Mouse (Mus musculus) C2C12 (cell line): Measurements from ENCODE around the gene Rplp0. TPM values are rescaled to one million over a fixed set of nuclear protein-coding genes. Genes with fewer than 3 reads are reported as not detected.

Experiments used
- H3K27me3 ChIP-seq: one replicate; pipeline ENCODE4 v1.6.1; 2011; ENCODE audit not compliant: control insufficient read depth, insufficient read depth, insufficient read length
- H3K36me3 ChIP-seq: one replicate; pipeline ENCODE4 v1.6.1; 2011; ENCODE audit not compliant: control insufficient read depth, insufficient read depth
- H3K4me3 ChIP-seq: one replicate; pipeline ENCODE4 v1.5.1; 2011; ENCODE audit warnings: mild to moderate bottlenecking, control low read depth; ENCODE audit not compliant: poor library complexity, insufficient read depth, severe bottlenecking
- H3K79me2 ChIP-seq: one replicate; pipeline ENCODE4 v1.6.1; 2011; ENCODE audit not compliant: control insufficient read depth, insufficient read depth
- H3K79me3 ChIP-seq: one replicate; pipeline ENCODE4 v1.6.1; 2011; ENCODE audit warnings: low read depth, control low read depth
- H3ac ChIP-seq: one replicate; pipeline ENCODE3; 2011; ENCODE audit warnings: low read depth; ENCODE audit not compliant: control insufficient read depth, insufficient read length
- CEBPB ChIP-seq: IDR thresholded peaks from one replicate; pipeline ENCODE4 v1.6.1; 2011; ENCODE audit warnings: low read depth, mild to moderate bottlenecking, control low read depth, moderate library complexity
- CTCF ChIP-seq: IDR thresholded peaks from one replicate; pipeline ENCODE4 v1.5.1; 2011; ENCODE audit not compliant: control insufficient read depth, insufficient read depth, insufficient read length
- FOSL1 ChIP-seq: IDR thresholded peaks from one replicate; pipeline ENCODE4 v1.8.0; 2011; ENCODE audit warnings: mild to moderate bottlenecking, low read length; ENCODE audit not compliant: poor library complexity, insufficient read depth, severe bottlenecking
- MAX ChIP-seq: IDR thresholded peaks from one replicate; pipeline ENCODE4 v1.6.1; 2011; ENCODE audit warnings: mild to moderate bottlenecking, control low read depth
- MYOD1 ChIP-seq: IDR thresholded peaks from one replicate; pipeline ENCODE4 v1.6.1; 2011; ENCODE audit warnings: low read depth; ENCODE audit not compliant: control insufficient read depth, insufficient read length
- MYOG ChIP-seq: IDR thresholded peaks from one replicate; pipeline ENCODE4 v1.6.1; 2011; ENCODE audit not compliant: control insufficient read depth, insufficient read length; ENCODE audit errors: extremely low read depth
- USF1 ChIP-seq: IDR thresholded peaks from one replicate; pipeline ENCODE4 v1.6.1; 2011; ENCODE audit warnings: low read depth, mild to moderate bottlenecking, control low read depth, moderate library complexity
- microRNA-seq: library from miRNA; unstranded; fragments of <30 nt; microRNA quantifications from one replicate; pipeline ENCODE4, GENCODE M21; 2019; ENCODE audit warnings: borderline microRNAs expressed
- polyA plus RNA-seq: library from polyadenylated mRNA; unstranded; fragments of >200 nt; fragmentation: generic; extraction: Trizol; gene quantifications from one replicate; pipeline ENCODE4 v1.2.1, GENCODE M21; 2012; ENCODE audit warnings: missing spikeins

Rplp0 gene
- polyA plus RNA-seq, 1 experiment = 5,791 TPM

- H3K27me3 ChIP-seq = no peaks in the 10 kb centered on the region
- H3ac ChIP-seq = no peak overlapping the region
- H3K79me3 ChIP-seq = no peaks in the 10 kb centered on the region
- H3K4me3 ChIP-seq = no peak overlapping the region
- no peak for TF ChIP-seq MAX
- TF ChIP-seq FOSL1 = no peak
- TF ChIP-seq MYOD1 = no peak
- TF ChIP-seq CEBPB = no peak
- TF ChIP-seq USF1 = no peak
- no peak for TF ChIP-seq MYOG
- TF ChIP-seq CTCF = no peak
- H3K79me2 ChIP-seq = no peaks in the 10 kb centered on the region
- peaks cover 82% of the 10 kb centered on the region for H3K36me3 ChIP-seq
Measured at GRCm38 (mm10) chr5:115591506-115591905, 32.2 kb downstream of the Rplp0 start.

- Histone ChIP-seq H3K79me2 (no peaks in the 10 kb centered on the region), H3K36me3 (peaks cover 68% of the 10 kb centered on the region), H3ac (no peak overlapping the region), H3K79me3 (no peaks in the 10 kb centered on the region), H3K27me3 (no peaks in the 10 kb centered on the region), H3K4me3 (no peak overlapping the region)
- TF ChIP-seq FOSL1 (no peak), MYOD1 (no peak), USF1 (no peak), CEBPB (no peak), MYOG (no peak), CTCF (no peak), MAX (no peak)
Measured at GRCm38 (mm10) chr5:115603561-115603960, 44.3 kb downstream of the Rplp0 start.

GRCm38 (mm10) chr5:115611566-115611965, 52.3 kb downstream of the Rplp0 start:
- H3K27me3 ChIP-seq = no peaks in the 10 kb centered on the region
- no peaks in the 10 kb centered on the region for H3K79me3 ChIP-seq
- H3K36me3 ChIP-seq = peaks cover 86% of the 10 kb centered on the region
- H3K4me3 ChIP-seq = no peak overlapping the region
- TF ChIP-seq USF1 (no peak), FOSL1 (no peak), MAX (no peak), CEBPB (no peak), MYOD1 (no peak), CTCF (no peak), MYOG (no peak)
- H3ac ChIP-seq = no peak overlapping the region
- no peaks in the 10 kb centered on the region for H3K79me2 ChIP-seq

Small RNA genes lying within 50 kb of the gene (microRNA-seq; reads per million reads assigned to microRNA genes)
- 0.20 reads per million for gene Mir7029

Other genes starting within 250 kb of the Rplp0 start
- 113 TPM for gene Srsf9, start 232.3 kb upstream of the Rplp0 start, polyA plus RNA-seq
- 9.3 TPM for gene Gatc, start 218.3 kb upstream of the Rplp0 start, polyA plus RNA-seq
- gene Triap1, start 218.2 kb upstream of the Rplp0 start, polyA plus RNA-seq = 36.8 TPM
- 1,861 TPM for gene Cox6a1, start 210.5 kb upstream of the Rplp0 start, polyA plus RNA-seq
- gene Msi1, start 129.9 kb upstream of the Rplp0 start, polyA plus RNA-seq = 0.90 TPM
- not detected for gene Pla2g1b, start 93.2 kb upstream of the Rplp0 start, polyA plus RNA-seq
- 9.2 TPM for gene Sirt4, start 74.7 kb upstream of the Rplp0 start, polyA plus RNA-seq
- gene Pxn, start 52.8 kb upstream of the Rplp0 start, polyA plus RNA-seq = 46.8 TPM
- 46.2 TPM for gene Gcn1l1, start 5.8 kb downstream of the Rplp0 start, polyA plus RNA-seq
- 52.0 TPM for gene Rab35, start 72.4 kb downstream of the Rplp0 start, polyA plus RNA-seq
- 2.4 TPM for gene Bicdl1, start 172.2 kb downstream of the Rplp0 start, polyA plus RNA-seq